Mouse (Mus musculus): ENCODE measurements around the gene Flrt1. TPM values are rescaled to one million over a fixed set of nuclear protein-coding genes. Genes with fewer than 3 reads are reported as not detected.

The Flrt1 gene
- polyA plus RNA-seq, 1 experiment from 2014 or later: not detected

DNA sequence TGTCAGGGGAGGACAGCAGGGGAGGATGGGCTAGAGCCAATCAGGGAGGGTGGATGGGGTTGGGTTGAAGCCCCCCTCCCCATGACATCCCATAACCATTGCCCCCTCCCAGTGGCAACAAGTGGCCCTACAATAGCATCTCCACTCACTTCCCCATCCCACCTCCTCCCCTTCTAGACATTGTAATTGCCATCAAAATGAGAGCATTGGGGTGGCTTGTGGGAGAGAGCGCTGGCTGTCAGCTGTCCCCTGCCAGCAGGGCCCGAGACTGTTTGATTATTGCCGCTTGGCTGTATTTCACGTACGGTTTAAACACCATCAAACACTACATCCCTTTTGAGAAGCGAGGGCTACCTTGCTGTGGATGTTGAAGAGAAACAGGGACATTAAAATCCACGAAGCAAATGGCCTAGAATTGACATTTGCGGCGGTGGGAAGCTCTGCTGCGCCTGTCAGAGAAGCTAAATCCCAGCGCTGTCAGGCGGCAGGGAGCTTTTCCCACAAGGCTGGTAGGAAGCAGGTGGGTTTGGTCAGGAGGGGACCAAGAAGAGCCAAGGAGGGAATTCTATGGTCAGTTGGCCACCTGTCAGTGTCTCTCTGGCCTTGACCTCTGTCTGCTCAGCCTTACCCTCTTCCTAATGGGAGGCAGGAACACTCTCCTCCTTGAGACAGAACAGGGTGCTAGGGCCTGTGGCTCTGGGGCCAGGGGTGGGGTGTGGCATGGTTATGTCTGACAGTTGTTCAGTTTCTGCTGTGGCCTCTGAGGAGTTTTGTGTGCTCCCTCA is 31.3 kb downstream of the Flrt1 start:
- Histone ChIP-seq H3K27ac (no peak overlapping the region), H3K79me2 (ENCODE audit: inconsistent target) (no peaks in the 10 kb centered on the region), H3K4me3 (ENCODE audit: inconsistent target) (no peak overlapping the region), H3K36me3 (ENCODE audit: inconsistent target) (no peaks in the 10 kb centered on the region)
- 93% methylated on average over 12 of the region's 12 CpGs for WGBS (ENCODE audit: missing documents)

DNA sequence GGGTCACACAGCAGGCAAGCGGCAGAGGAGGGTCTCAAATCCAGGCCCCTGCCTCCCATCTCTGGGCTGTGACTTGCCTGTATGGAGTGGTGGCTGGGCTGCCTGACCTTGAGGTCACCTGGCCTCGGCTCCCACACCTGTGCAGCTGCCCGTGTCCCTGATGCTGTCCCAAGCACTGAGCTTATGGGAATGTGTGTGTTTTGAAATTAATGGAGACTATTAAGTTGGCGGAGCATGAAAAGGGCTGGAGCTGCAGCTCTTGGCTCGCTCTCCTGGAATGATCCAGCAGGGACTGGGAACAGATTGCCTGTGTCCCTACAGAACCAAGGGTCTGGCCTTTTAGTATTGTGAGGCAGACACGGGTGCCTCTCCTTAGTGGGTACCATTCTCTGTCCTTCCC is 33.3 kb downstream of the Flrt1 start:
- 88% methylated on average over 6 of the region's 6 CpGs for WGBS (ENCODE audit: missing documents)
- Histone ChIP-seq H3K36me3 (ENCODE audit: inconsistent target) (no peaks in the 10 kb centered on the region), H3K4me3 (ENCODE audit: inconsistent target) (no peak overlapping the region), H3K27ac (no peak overlapping the region), H3K79me2 (ENCODE audit: inconsistent target) (no peaks in the 10 kb centered on the region)

GRCm38 (mm10) chr19:7070775-7071174 is 34.8 kb downstream of the Flrt1 start:
- no peaks in the 10 kb centered on the region for H3K36me3 ChIP-seq (ENCODE audit: inconsistent target)
- H3K4me3 ChIP-seq (ENCODE audit: inconsistent target): no peak overlapping the region
- H3K27ac ChIP-seq: no peak overlapping the region
- 68% methylated on average over 4 of the region's 4 CpGs for WGBS (ENCODE audit: missing documents)
- H3K79me2 ChIP-seq (ENCODE audit: inconsistent target): no peaks in the 10 kb centered on the region

DNA sequence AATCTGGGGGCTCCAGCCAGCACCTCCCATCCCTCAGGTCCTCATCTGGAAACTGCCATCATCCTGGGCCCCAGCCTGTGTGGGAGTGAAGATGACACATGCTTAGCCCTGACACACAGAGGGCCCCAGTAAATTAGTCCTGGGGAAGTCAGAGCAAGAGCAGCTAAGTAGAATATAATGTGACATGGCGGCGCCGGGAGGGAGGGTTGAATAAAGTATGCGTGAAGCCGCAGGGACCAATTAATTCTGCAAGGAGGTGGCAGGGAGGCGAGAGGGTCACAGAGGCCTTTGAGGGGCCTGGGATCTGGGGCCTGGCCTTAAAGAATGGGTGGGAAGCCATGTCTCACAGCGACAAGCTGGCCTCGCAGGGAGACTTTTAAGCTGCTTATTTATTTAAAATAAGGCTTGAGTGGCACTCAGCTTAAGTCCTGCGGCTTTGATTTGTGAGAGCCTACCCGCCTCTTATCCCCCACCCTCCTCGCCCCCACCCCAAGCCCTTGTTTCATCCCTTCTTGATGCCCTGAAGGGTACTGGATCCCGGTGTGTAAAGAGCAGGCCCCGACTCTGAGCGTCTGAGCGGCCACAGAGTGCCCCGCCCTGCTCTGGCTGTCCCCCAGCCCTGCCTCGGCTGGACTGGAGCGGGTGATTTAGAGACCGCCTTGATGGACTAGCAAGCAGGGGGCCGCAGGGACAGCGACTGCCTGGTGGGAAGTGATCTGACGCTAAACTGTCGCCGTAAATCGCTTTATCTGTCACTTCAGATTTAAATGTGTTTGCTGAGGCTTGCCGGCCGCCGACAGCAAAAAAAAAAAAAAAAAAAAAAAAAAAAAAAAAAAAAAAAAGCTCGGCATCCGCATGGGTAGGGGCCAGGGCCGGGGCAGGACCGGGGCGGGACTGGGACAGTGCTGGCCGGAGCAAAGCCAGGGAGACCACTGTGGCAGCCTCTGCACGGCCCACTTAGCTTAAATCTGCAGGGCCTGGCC is 35.5 kb downstream of the Flrt1 start:
- 76% methylated on average over 31 of the region's 35 CpGs for WGBS (ENCODE audit: missing documents)
- no peak overlapping the region for H3K4me3 ChIP-seq (ENCODE audit: inconsistent target)
- no peaks in the 10 kb centered on the region for H3K79me2 ChIP-seq (ENCODE audit: inconsistent target)
- H3K27ac ChIP-seq: no peak overlapping the region
- H3K36me3 ChIP-seq (ENCODE audit: inconsistent target): no peaks in the 10 kb centered on the region

DNA sequence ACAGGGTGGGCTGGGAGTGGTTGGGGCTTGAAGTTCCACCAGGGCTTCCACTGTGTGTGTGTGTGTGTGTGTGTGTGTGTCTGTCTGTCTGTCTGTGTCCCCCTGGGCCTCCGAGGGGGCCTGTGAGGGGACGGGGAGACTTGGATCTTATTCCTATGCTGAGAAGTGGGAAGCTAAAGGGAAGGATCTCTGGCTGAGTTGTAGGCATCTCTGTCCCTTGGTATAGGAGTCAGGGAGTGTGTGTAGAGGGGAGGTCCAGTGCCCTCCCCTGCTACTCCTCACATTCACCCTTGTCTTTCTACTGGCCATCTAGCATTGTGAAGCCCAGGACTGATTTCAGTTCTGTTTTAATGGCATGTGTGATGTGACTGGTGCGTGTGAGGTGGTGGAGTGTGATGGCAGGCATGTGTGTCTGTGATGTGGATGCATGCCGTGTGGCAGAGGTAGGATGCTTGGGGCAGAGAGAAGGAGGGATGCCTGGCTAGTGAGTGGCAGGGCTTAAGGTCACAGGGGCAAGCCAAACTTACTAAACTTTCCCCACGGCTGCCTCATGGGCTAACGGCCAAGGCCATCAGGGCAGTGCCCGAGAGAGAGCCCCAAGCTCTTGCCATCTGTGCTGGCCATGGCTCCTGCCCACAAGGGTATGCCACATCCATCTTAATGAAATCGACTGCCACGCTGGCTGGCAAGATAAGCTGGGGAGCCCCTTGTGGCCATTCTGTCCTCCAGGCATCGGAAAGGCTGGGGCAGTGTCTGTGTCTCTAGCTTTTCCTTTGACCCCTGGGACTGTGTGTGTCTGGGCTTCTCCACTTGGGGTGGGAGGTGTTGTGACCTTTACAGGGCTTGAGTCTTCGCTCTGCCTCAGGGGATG is 36.6 kb downstream of the Flrt1 start:
- H3K79me2 ChIP-seq (ENCODE audit: inconsistent target): no peaks in the 10 kb centered on the region
- H3K4me3 ChIP-seq (ENCODE audit: inconsistent target): no peak overlapping the region
- H3K36me3 ChIP-seq (ENCODE audit: inconsistent target): no peaks in the 10 kb centered on the region
- no peak overlapping the region for H3K27ac ChIP-seq
- WGBS (ENCODE audit: missing documents): 76% methylated on average over 11 of the region's 11 CpGs

- Histone ChIP-seq H3K27ac (no peak overlapping the region), H3K36me3 (ENCODE audit: inconsistent target) (no peaks in the 10 kb centered on the region), H3K4me3 (ENCODE audit: inconsistent target) (no peak overlapping the region), H3K79me2 (ENCODE audit: inconsistent target) (no peaks in the 10 kb centered on the region)
- WGBS (ENCODE audit: missing documents): 13% methylated on average over 14 of the region's 14 CpGs
These were observed 37.4 kb downstream of the Flrt1 start for GRCm38 (mm10) chr19:7068136-7068535.

DNA sequence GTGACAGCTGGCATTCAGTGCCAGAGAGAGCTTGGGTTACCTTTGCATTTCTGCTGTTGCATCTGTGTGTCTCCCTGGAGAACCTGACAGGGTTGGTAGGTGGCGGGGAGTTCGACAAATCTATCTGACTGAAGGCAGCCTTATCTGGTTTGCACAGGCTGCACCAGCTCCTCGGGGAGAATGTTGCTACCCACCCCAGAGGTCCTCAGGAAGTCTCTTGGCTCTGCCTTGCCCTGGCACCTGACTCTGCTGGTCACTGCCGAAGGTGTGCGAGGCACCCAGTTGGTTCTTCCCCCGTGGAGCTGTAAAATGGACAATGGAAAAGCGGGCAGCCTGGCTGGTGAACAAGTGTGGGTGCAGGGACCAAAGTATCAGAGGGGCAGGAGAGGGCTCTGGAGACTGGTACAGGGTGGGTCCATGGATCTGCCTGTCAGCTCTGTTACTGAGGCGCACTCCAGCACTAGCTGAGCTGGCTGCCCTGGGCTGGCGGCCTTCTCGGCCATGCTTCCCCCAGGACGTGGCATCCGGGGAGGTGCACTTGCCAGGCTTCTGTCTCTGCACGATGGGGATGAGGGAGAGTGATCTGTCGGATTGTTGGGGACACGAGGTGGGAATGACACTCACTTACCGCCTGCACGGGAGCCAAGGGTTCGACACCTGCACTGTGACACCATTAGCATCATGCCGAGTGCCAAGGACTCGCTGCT is 38.0 kb downstream of the Flrt1 start:
- Histone ChIP-seq H3K36me3 (ENCODE audit: inconsistent target) (no peaks in the 10 kb centered on the region), H3K4me3 (ENCODE audit: inconsistent target) (no peak overlapping the region), H3K79me2 (ENCODE audit: inconsistent target) (no peaks in the 10 kb centered on the region), H3K27ac (no peak overlapping the region)
- WGBS (ENCODE audit: missing documents): 74% methylated on average over 16 of the region's 20 CpGs

GRCm38 (mm10) chr19:7066828-7067342 is 38.6 kb downstream of the Flrt1 start:
- H3K36me3 ChIP-seq (ENCODE audit: inconsistent target): no peaks in the 10 kb centered on the region
- no peak overlapping the region for H3K27ac ChIP-seq
- no peak overlapping the region for H3K4me3 ChIP-seq (ENCODE audit: inconsistent target)
- WGBS (ENCODE audit: missing documents): 40% methylated on average over 7 of the region's 8 CpGs
- no peaks in the 10 kb centered on the region for H3K79me2 ChIP-seq (ENCODE audit: inconsistent target)

- no peak overlapping the region for H3K27ac ChIP-seq
These were observed 39.3 kb downstream of the Flrt1 start for GRCm38 (mm10) chr19:7066034-7066827.

GRCm38 (mm10) chr19:7064571-7064970 is 41.0 kb downstream of the Flrt1 start:
- Histone ChIP-seq H3K36me3 (ENCODE audit: inconsistent target) (no peaks in the 10 kb centered on the region), H3K4me3 (ENCODE audit: inconsistent target) (no peak overlapping the region), H3K27ac (no peak overlapping the region), H3K79me2 (ENCODE audit: inconsistent target) (no peaks in the 10 kb centered on the region)
- WGBS (ENCODE audit: missing documents): 3% methylated on average over 3 of the region's 3 CpGs

More at GRCm38 (mm10) chr19:7066034-7066827, 39.3 kb downstream of the Flrt1 start:
- no peaks in the 10 kb centered on the region for H3K79me2 ChIP-seq (ENCODE audit: inconsistent target)
- no peak overlapping the region for H3K4me3 ChIP-seq (ENCODE audit: inconsistent target)
- no peaks in the 10 kb centered on the region for H3K36me3 ChIP-seq (ENCODE audit: inconsistent target)
- 47% methylated on average over 15 of the region's 15 CpGs for WGBS (ENCODE audit: missing documents)

DNA sequence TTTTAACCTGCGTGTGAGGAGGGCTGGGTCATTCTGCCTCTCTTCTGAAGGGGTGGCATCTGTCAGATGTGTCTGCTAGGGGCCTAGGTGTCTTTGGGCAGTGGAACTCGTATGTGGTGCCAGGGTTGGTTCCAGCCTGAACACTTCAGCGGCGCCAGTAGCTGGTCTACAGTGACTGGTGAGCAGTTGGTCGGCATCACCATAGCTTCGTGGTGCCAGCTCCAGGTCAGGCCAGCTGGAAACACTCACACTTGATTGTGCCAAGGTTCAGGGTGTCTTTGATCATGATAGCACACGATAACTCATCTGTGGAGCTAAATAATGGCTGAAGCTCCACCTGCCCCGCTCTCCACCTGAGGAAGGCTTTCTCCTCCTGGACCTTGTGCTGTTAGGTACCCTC is 42.6 kb downstream of the Flrt1 start:
- 91% methylated on average over 8 of the region's 8 CpGs for WGBS (ENCODE audit: missing documents)
- no peaks in the 10 kb centered on the region for H3K79me2 ChIP-seq (ENCODE audit: inconsistent target)
- no peak overlapping the region for H3K27ac ChIP-seq
- no peak overlapping the region for H3K4me3 ChIP-seq (ENCODE audit: inconsistent target)
- H3K36me3 ChIP-seq (ENCODE audit: inconsistent target): no peaks in the 10 kb centered on the region

- Histone ChIP-seq H3K4me3 (ENCODE audit: inconsistent target) (no peak overlapping the region), H3K27ac (no peak overlapping the region), H3K36me3 (ENCODE audit: inconsistent target) (no peaks in the 10 kb centered on the region), H3K79me2 (ENCODE audit: inconsistent target) (no peaks in the 10 kb centered on the region)
- 94% methylated on average over 5 of the region's 5 CpGs for WGBS (ENCODE audit: missing documents)
These were observed 43.4 kb downstream of the Flrt1 start for GRCm38 (mm10) chr19:7062110-7062509.

DNA sequence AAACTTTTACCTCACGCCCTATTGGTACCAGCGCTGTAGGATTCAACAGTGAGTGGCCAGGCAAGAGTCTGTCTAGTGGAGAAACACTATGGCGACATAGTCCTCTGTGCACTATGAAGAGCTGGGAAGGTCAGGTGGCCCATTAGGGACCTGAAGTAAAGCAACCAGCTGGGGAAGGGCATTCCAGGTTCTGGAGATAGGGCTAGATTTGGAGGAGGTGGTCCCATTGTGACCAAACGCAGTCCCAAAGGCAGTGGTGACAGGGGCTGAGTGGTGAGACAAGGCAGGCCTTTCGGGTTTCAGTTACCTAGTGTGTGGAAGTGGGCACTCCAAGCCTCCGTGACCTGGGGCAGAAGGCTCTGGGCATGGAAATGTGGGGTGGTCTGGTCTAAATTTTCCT is 47.0 kb downstream of the Flrt1 start:
- 97% methylated on average over 6 of the region's 6 CpGs for WGBS (ENCODE audit: missing documents)
- H3K79me2 ChIP-seq (ENCODE audit: inconsistent target): no peaks in the 10 kb centered on the region
- H3K4me3 ChIP-seq (ENCODE audit: inconsistent target): no peak overlapping the region
- no peaks in the 10 kb centered on the region for H3K36me3 ChIP-seq (ENCODE audit: inconsistent target)
- no peak overlapping the region for H3K27ac ChIP-seq
